Mouse (Mus musculus) midbrain, postnatal 0 days (tissue): ENCODE data around the gene Rasal2. TPM values are rescaled to one million over a fixed set of nuclear protein-coding genes. Genes with fewer than 3 reads are reported as not detected.

ENCODE experiments used
- ATAC-seq: fragments of 200-750 bp; cut with Nextera tagmentation; 2 replicates; pipeline ENCODE4 v1.8.0; 2017; ENCODE audit warnings: moderate number of reproducible peaks, mild to moderate bottlenecking, moderate TSS enrichment, moderate library complexity; ENCODE audit not compliant: low FRiP score
- DNase-seq: peaks from one replicate; pipeline ENCODE4 v3.0.0-alpha.2; 2015; ENCODE audit warnings: low spot score
- H3K27ac ChIP-seq: fragments of 300-500 bp; sonication (generic); 2 replicates; pipeline ENCODE4 v1.5.1; 2014; ENCODE audit warnings: low read depth, mild to moderate bottlenecking, low read length, mixed read lengths
- H3K27me3 ChIP-seq: fragments of 300-500 bp; sonication (generic); 2 replicates; pipeline ENCODE4 v1.6.1; 2014; ENCODE audit warnings: low read length, control low read depth, mixed read lengths; ENCODE audit not compliant: insufficient read depth
- H3K36me3 ChIP-seq: fragments of 300-500 bp; sonication (generic); 2 replicates; pipeline ENCODE4 v1.6.1; 2014; ENCODE audit warnings: low read length, control low read depth, mixed read lengths; ENCODE audit not compliant: insufficient read depth
- H3K4me1 ChIP-seq: fragments of 300-500 bp; sonication (generic); 2 replicates; pipeline ENCODE4 v1.6.1; 2014; ENCODE audit warnings: mild to moderate bottlenecking, control low read depth, antibody characterized with exemption, low read length, mixed read lengths; ENCODE audit not compliant: insufficient read depth
- H3K4me2 ChIP-seq: fragments of 300-500 bp; sonication (generic); 2 replicates; pipeline ENCODE4 v1.6.1; 2014; ENCODE audit warnings: low read depth, mild to moderate bottlenecking, low read length, mixed read lengths; ENCODE audit not compliant: poor library complexity, severe bottlenecking
- H3K4me3 ChIP-seq: fragments of 300-500 bp; sonication (generic); 2 replicates; pipeline ENCODE4 v1.5.1; 2014; ENCODE audit warnings: low read depth, mild to moderate bottlenecking, low read length, moderate library complexity
- H3K9ac ChIP-seq: fragments of 300-500 bp; sonication (generic); replicated peaks from 2 replicates; pipeline ENCODE4 v1.6.1; 2014; ENCODE audit warnings: mild to moderate bottlenecking, low read length, moderate library complexity, mixed read lengths; ENCODE audit not compliant: poor library complexity, severe bottlenecking
- H3K9me3 ChIP-seq: fragments of 300-500 bp; sonication (generic); 2 replicates; pipeline ENCODE4 v1.6.1; 2016; ENCODE audit warnings: low read length, control low read depth
- CTCF ChIP-seq: IDR thresholded peaks from 2 replicates; pipeline ENCODE4 v1.5.1; 2016; ENCODE audit warnings: antibody characterized with exemption, mild to moderate bottlenecking
- WGBS: fragments of 180-500 bp; shearing (Covaris S2); extraction: QIAGEN DNeasy Blood & Tissue Kit; methylation state at CpG from one replicate; pipeline ENCODE4 v1.1.7; 2014; 5-methylcytosine and 5-hydroxymethylcytosine counted together
- polyA plus RNA-seq: library from polyadenylated mRNA; unstranded; fragments of >200 nt; fragmentation: Nextera tagmentation; extraction: Ambion mirVana; gene quantifications from 2 replicates; pipeline ENCODE4 v1.2.1, GENCODE M21; 2015
- total RNA-seq: library from RNA; depleted of rRNA; stranded (reverse); fragments of >200 nt; gene quantifications from 2 replicates; pipeline ENCODE4 v1.2.3, GENCODE M21; 2014

The Rasal2 gene
- total and polyA plus RNA-seq, 2 experiments from 2014 or later, result 36.3 to 41.2 TPM

GRCm38 (mm10) chr1:157168891-157169290 lies 243.5 kb downstream of the Rasal2 start:
- 89% methylated on average over 7 of the region's 7 CpGs for WGBS
- no peak for TF ChIP-seq CTCF
- H3K4me2 ChIP-seq, result no peak overlapping the region
- ATAC-seq (no peak), DNase-seq (no peak)
- H3K4me3 ChIP-seq, result no peak overlapping the region
- H3K4me1 ChIP-seq, result no peaks in the 10 kb centered on the region
- H3K9me3 ChIP-seq, result no peaks in the 10 kb centered on the region
- H3K36me3 ChIP-seq, result peaks cover 5% of the 10 kb centered on the region; the same call in 1 of the 2 replicates
- H3K9ac ChIP-seq, result no peak overlapping the region
- no peaks in the 10 kb centered on the region for H3K27me3 ChIP-seq
- H3K27ac ChIP-seq, result no peak overlapping the region

GRCm38 (mm10) chr1:157153781-157154180 lies 258.6 kb downstream of the Rasal2 start:
- no peak overlapping the region for H3K9ac ChIP-seq
- H3K27ac ChIP-seq, result no peak overlapping the region
- H3K4me3 ChIP-seq, result no peak overlapping the region
- H3K4me2 ChIP-seq, result no peak overlapping the region
- H3K27me3 ChIP-seq, result no peaks in the 10 kb centered on the region
- H3K4me1 ChIP-seq, result no peaks in the 10 kb centered on the region
- DNase-seq (no peak), ATAC-seq (no peak)
- no peak for TF ChIP-seq CTCF
- peaks cover 13% of the 10 kb centered on the region; the same call in 1 of the 2 replicates for H3K36me3 ChIP-seq
- H3K9me3 ChIP-seq, result no peaks in the 10 kb centered on the region

GRCm38 (mm10) chr1:157150107-157150506 lies 262.3 kb downstream of the Rasal2 start:
- no peak overlapping the region for H3K27ac ChIP-seq
- H3K9ac ChIP-seq, result no peak overlapping the region
- H3K27me3 ChIP-seq, result no peaks in the 10 kb centered on the region
- no peak overlapping the region for H3K4me2 ChIP-seq
- peaks cover 14% of the 10 kb centered on the region; the same call in 1 of the 2 replicates for H3K36me3 ChIP-seq
- no peak for TF ChIP-seq CTCF
- H3K4me1 ChIP-seq, result no peaks in the 10 kb centered on the region
- DNase-seq (no peak), ATAC-seq (no peak)
- no peak overlapping the region for H3K4me3 ChIP-seq
- 85% methylated on average over 1 of the region's 1 CpGs for WGBS
- no peaks in the 10 kb centered on the region for H3K9me3 ChIP-seq

- 93% methylated on average over 3 of the region's 3 CpGs for WGBS
- H3K36me3 ChIP-seq, result peaks cover 14% of the 10 kb centered on the region
- H3K4me1 ChIP-seq, result no peaks in the 10 kb centered on the region
- H3K4me2 ChIP-seq, result no peak overlapping the region
- H3K9me3 ChIP-seq, result no peaks in the 10 kb centered on the region
- H3K27me3 ChIP-seq, result no peaks in the 10 kb centered on the region
- H3K4me3 ChIP-seq, result no peak overlapping the region
- DNase-seq, result no peak
- H3K27ac ChIP-seq, result no peak overlapping the region
- no peak overlapping the region for H3K9ac ChIP-seq
- no peak for ATAC-seq
- no peak for TF ChIP-seq CTCF
These were observed 267.8 kb downstream of the Rasal2 start for GRCm38 (mm10) chr1:157144621-157145020.

GRCm38 (mm10) chr1:157143326-157143932 lies 269.0 kb downstream of the Rasal2 start:
- TF ChIP-seq CTCF, result no peak
- H3K4me1 ChIP-seq, result no peaks in the 10 kb centered on the region
- WGBS, result 65% methylated on average over 7 of the region's 7 CpGs
- H3K9me3 ChIP-seq, result no peaks in the 10 kb centered on the region
- H3K27ac ChIP-seq, result no peak overlapping the region
- ATAC-seq, result no peak
- no peak overlapping the region for H3K4me2 ChIP-seq
- no peak overlapping the region for H3K9ac ChIP-seq
- DNase-seq, result no peak
- H3K27me3 ChIP-seq, result no peaks in the 10 kb centered on the region
- peaks cover 17% of the 10 kb centered on the region for H3K36me3 ChIP-seq
- no peak overlapping the region for H3K4me3 ChIP-seq

- no peak overlapping the region for H3K27ac ChIP-seq
- H3K9ac ChIP-seq, result no peak overlapping the region
- ATAC-seq (no peak), DNase-seq (no peak)
- H3K9me3 ChIP-seq, result no peaks in the 10 kb centered on the region
- H3K4me3 ChIP-seq, result no peak overlapping the region
- WGBS, result 86% methylated on average over 3 of the region's 3 CpGs
- no peaks in the 10 kb centered on the region for H3K4me1 ChIP-seq
- TF ChIP-seq CTCF, result no peak
- H3K27me3 ChIP-seq, result no peaks in the 10 kb centered on the region
- H3K4me2 ChIP-seq, result no peak overlapping the region
- peaks cover 11% of the 10 kb centered on the region for H3K36me3 ChIP-seq
These were observed 271.4 kb downstream of the Rasal2 start for GRCm38 (mm10) chr1:157141014-157141413.
